Mouse (Mus musculus) embryonic stem cell, embryonic (primary cell): ENCODE data around the gene Timm23.

ENCODE experiments used
- CTCF ChIA-PET, 4 experiments: fragments of 300-600 bp in 2 of 4; fragments of 350-600 bp in 2 of 4; sonication (Branson Sonifier 250); formaldehyde crosslinking; loops; one replicate each; lab custom pipeline; 2022; ENCODE audit warnings: inconsistent platforms in 2 of 4; lab: Charles Lee
- POLR2A ChIA-PET, 4 experiments: fragments of 300-600 bp in 2 of 4; fragments of 350-600 bp in 2 of 4; sonication (Branson Sonifier 250); formaldehyde crosslinking; loops; one replicate each; lab custom pipeline; 2022; ENCODE audit warnings: antibody characterized with exemption in 4 of 4, inconsistent platforms in 1 of 4; lab: Charles Lee

Timm23 gene

GRCm38 (mm10) chr14:32154758-32155157 lies 46.9 kb downstream of the Timm23 start:
- CTCF ChIA-PET: no interaction called here

DNA sequence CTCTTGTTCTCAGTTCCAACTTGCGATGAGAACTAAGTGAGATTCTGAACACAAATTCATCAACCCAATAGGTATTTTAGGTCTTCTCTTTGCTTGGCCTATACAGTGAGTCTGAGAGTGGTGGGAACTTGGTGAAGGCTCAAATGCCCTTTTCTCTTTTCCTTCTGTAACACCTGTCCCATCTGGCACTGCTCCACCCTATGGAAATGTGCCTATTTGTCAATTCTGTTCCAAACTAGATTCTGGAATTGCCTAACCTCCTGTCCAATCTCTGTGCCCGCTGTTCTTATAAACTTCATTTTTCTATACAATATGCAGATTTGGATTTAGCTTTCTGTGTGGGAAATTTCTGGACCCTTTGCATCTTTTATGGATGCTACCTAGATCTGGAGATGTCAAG lies 48.5 kb downstream of the Timm23 start:
- ChIA-PET POLR2A (interaction anchor here in 2 of 4 experiments (0.7 to 1.7 kb wide), 2 partner anchors 11 to 12 kb away, joined by 3 to 8 read pairs; partner anchors contain the start of gene Msmb (in 1 of the 2)), CTCF (no interaction called here)

More at GRCm38 (mm10) chr14:32154758-32155157, 46.9 kb downstream of the Timm23 start:
- POLR2A ChIA-PET: interaction anchor here in 2 of 4 experiments (0.5 to 3.2 kb wide), 18 partner anchors 9 to 108 kb away, joined by 3 to 23 read pairs (median 4); partner anchors contain the start of gene Msmb (in 1 of the 2)

DNA sequence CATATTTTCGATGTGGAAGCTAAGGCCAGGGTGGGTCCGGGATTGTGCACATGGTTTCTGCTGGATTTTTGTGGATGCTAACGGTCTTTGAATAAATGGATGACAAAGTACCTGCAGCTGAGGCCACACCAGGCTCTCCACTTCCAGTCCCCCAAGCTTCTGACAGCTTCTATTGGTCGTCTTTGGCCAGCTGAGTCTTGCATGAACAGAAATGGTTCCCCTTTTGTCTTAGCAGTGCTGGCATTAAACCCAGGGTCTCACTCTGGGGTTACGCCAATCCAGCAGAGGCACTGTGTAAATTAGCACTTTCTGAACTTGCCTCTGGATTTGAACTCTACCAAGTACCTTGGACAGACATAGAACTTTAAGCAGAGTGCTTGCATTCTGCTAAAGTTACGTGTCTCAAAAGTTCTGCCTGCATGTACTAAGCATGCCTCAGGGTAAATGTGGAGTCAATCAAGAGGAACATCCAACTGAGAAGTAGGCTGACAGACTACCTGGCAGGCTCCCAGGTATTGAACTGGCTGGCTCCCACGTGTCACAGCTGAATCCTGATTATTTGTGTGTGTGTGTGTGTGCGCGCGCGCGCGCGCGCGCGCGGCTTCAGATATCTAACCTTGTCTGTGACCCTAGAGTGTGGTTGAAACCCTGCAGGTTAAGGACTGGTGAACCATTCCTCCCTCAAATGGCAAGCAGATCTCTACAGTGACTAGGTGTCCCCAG lies 49.3 kb downstream of the Timm23 start:
- POLR2A ChIA-PET: interaction anchor here in 3 of 4 experiments (0.7 to 1.7 kb wide), 6 partner anchors 11 to 32 kb away, joined by 3 to 8 read pairs (median 3); partner anchors contain the start of gene Msmb (in 1 of the 3)
- CTCF ChIA-PET: interaction anchor here in 1 of 4 experiments (0.5 kb wide), 1 partner anchor 680 kb away, joined by 5 read pairs; no protein-coding TSS in a partner anchor

DNA sequence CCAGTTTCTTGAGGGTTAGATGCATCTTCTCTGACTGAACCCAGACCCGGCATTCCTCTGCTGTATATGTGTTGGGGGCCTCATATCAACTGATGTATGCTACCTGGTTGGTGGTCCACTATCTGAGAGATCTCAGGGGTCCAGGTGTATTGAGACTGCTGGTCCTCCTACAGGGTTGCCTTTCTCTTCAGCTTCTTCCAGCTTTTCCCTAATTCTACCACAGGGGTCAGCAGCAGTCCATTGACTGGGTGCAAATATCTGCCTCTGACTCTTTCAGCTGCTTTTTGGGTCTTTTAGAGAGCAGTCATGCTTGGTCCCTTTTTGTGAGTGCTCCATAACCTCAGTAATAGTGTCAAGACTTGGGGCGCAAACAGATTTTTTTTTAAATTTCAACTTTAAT lies 50.8 kb downstream of the Timm23 start:
- CTCF ChIA-PET: interaction anchor here in 1 of 4 experiments (0.7 kb wide), 1 partner anchor 8 kb away, joined by 4 read pairs; the partner anchor contains the start of gene Ncoa4
- POLR2A ChIA-PET: interaction anchor here in 2 of 4 experiments (1.0 to 1.9 kb wide), 3 partner anchors 14 to 51 kb away, joined by 3 to 9 read pairs (median 4); partner anchors contain the start of genes Parg (in 1 of the 2) and Timm23 (in 1 of the 2)

DNA sequence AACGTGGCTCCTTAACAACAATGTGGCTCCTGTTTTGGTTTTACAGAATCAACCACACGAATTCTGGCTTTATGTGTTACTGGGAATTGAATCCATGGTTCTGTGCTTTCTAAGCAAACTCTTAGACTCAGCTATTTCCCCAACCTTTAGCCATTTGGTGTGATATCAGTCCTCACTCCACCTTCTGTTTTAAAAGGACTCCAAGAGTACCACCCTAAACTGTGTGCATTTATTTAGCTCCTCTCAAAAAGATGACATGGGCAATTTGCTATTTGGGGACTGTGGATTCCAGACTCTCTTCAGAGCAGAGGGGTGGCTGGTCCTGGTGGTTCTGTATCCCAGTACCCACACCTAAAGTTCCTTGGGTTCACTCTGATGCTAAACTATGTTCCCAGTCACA lies 55.1 kb downstream of the Timm23 start:
- ChIA-PET CTCF (interaction anchor here in 1 of 4 experiments (0.9 kb wide), 1 partner anchor 25 kb away, joined by 3 read pairs; no protein-coding TSS in a partner anchor), POLR2A (interaction anchor here in 2 of 4 experiments (1.1 to 2.9 kb wide), 11 partner anchors 8 to 61 kb away, joined by 3 to 18 read pairs (median 7); partner anchors contain the start of genes Ncoa4 (in 2 of the 2), Dph3 (in 1 of the 2) and Oxnad1 (in 1 of the 2))

DNA sequence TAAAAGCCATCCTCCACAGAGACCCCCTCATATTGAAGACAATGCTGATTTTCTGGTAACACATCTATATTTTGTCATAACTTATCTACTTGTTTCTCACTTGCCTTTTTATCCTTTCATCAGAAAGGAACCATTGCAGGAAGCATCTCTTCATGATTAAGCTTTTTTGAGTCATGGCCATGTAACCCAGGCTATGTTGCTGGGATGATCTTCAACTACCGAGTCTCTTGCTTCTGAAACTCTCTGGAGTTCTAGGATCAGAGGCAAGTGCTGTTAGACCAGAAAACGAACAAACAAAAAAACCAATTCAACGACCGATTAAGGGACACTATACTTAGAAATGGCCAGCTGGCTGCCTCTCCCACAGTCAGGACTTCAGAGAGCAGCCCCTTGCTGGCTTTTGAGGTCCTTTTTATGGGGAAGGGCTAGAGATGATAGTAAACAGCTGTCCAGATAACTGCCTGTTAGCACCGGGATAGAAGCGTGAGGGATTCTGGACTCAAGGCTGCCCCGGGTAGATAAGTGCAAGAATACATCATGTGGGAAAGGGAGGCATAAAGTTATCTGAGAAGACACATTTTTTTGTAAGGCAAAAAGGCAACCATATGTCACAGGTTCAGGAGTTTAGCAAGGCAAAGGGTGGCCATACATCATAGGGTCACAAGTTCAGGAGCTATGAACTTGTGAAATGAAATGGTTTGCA lies 55.7 kb downstream of the Timm23 start:
- POLR2A ChIA-PET: interaction anchor here (0.6 to 2.9 kb wide), 16 partner anchors 9 to 60 kb away, joined by 3 to 18 read pairs (median 4); partner anchors contain the start of genes Ncoa4 (in 3 of the 4), Dph3 (in 1 of the 4) and Oxnad1 (in 1 of the 4)
- CTCF ChIA-PET: interaction anchor here in 1 of 4 experiments (0.9 kb wide), 1 partner anchor 25 kb away, joined by 3 read pairs; no protein-coding TSS in a partner anchor

DNA sequence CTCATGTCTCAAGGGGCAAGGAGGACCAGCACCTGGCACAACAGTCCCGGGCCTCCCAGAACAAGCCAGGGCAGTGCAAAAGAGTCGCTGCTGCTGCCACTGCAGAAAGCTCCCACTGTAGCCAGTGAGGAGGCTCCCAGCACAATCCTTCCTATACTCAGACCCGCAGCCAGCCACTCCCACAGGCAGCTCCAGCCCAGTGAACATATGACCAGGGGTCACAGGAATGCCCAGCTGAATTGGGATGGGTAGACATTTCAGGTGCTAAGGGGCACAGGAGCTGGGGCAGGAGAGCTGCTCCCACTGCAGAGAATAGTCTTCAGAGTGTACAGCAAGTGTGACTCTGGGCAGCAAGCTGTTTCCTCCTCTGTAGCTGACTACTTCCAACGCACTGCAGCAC lies 56.3 kb downstream of the Timm23 start:
- ChIA-PET POLR2A (interaction anchor here (0.6 to 2.9 kb wide), 12 partner anchors 10 to 60 kb away, joined by 3 to 18 read pairs (median 6); partner anchors contain the start of genes Ncoa4 (in 3 of the 4), Dph3 (in 1 of the 4) and Oxnad1 (in 1 of the 4)), CTCF (no interaction called here)

DNA sequence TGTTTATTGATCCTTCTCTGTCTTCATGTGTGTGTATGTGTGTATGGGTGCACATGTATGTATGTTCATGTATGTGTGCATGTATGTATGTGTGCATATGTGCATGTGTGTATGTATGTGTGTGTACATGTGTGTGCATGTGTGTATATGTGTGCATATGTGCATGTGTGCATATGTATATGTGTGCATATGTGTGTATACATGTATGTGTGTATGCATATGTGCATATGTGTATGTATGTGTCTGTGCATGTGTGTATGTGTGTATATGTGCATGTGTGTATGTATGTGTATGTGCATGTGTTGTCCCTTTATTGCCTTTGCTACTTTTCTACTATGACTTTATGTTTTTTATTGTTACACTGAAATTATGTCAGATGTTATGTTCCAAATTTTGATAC lies 57.0 kb downstream of the Timm23 start:
- POLR2A ChIA-PET: interaction anchor here in 2 of 4 experiments (0.5 to 2.9 kb wide), 4 partner anchors 15 to 22 kb away, joined by 3 to 18 read pairs (median 3); partner anchors contain the start of gene Ncoa4 (in 1 of the 2)

GRCm38 (mm10) chr14:32141723-32142122 lies 60.0 kb downstream of the Timm23 start, which contains the start of gene Msmb:
Gene Msmb (plus strand): TSS chr14:32142023.
- CTCF ChIA-PET: no interaction called here
- POLR2A ChIA-PET: interaction anchor here in 3 of 4 experiments (0.5 to 2.8 kb wide), 17 partner anchors 8 to 535 kb away, joined by 3 to 9 read pairs (median 5); partner anchors contain the start of genes Ncoa4 (in 2 of the 3), Dph3 (in 1 of the 3), Oxnad1 (in 1 of the 3) and Parg (in 1 of the 3)

More for the DNA sequence above, 57.0 kb downstream of the Timm23 start:
- CTCF ChIA-PET: no interaction called here

DNA sequence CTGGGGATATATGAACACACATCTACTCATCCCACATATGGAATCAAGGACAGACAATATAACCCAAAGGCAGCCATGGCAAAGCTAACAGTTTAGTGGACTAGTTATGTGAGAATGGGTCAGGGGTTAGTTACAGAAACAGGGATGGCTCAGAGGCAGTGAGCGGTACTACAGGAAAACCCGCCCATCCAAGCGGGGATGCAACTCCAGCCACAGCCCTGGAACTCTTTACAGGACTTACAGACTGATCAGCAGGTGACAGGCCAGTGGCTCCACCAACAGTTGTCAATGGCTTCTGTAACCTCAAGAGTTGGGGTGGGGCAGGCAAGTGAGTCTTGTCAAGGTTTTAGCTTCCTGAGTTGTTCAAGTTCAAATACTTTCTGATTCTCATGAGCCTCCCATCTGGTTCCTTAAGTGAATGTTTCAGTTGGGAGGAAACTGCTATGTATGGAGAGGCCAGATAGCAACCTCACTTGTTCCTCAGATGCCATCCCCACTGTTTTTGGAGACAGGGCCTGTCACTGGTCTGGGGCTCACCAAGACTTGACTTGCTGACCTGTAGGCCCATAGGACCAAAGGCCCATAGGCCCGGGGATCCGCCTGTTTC lies 61.2 kb downstream of the Timm23 start:
- POLR2A ChIA-PET: interaction anchor here in 3 of 4 experiments (0.5 to 2.8 kb wide), 14 partner anchors 12 to 491 kb away, joined by 3 to 9 read pairs (median 4); partner anchors contain the start of genes Ncoa4 (in 2 of the 3), Dph3 (in 1 of the 3), Oxnad1 (in 1 of the 3) and Parg (in 1 of the 3)
- CTCF ChIA-PET: interaction anchor here in 2 of 4 experiments (0.7 to 1.0 kb wide), 2 partner anchors 9 to 29 kb away, joined by 3 to 6 read pairs; no protein-coding TSS in a partner anchor

DNA sequence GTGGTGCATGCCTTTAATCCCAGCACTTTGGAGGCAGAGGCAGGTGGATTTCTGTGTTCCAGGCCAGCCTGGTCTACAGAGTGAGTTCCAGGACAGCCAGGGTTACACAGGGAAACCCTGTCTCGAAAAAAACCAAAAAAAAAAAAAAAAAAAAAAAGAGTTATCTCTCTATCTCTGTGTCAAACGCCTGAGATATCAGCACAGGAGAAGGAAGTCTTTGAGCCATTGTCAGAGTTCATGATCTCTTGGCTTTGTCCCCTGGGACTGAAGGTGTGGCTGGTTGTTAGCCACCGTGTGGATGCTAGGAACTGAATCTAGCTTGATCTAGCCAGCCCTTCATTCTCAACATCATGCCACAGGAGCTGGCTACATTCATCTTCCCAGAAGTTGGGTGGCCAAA lies 65.2 kb downstream of the Timm23 start:
- CTCF ChIA-PET: interaction anchor here in 1 of 4 experiments (0.7 kb wide), 1 partner anchor 1437 kb away, joined by 3 read pairs; no protein-coding TSS in a partner anchor
- POLR2A ChIA-PET: interaction anchor here in 3 of 4 experiments (0.5 to 5.5 kb wide), 13 partner anchors 12 to 1804 kb away, joined by 3 to 54 read pairs (median 4); partner anchors contain the start of gene Ncoa4 (in 1 of the 3)

GRCm38 (mm10) chr14:32134293-32134692 lies 67.4 kb downstream of the Timm23 start:
- ChIA-PET POLR2A (interaction anchor here (0.5 to 5.5 kb wide), 46 partner anchors 8 to 1170 kb away, joined by 3 to 54 read pairs (median 4); partner anchors contain the start of genes Ncoa4 (in 4 of the 4), Dph3 (in 1 of the 4) and Oxnad1 (in 1 of the 4)), CTCF (interaction anchor here in 2 of 4 experiments (0.7 to 1.3 kb wide), 6 partner anchors 9 to 489 kb away, joined by 3 to 4 read pairs (median 3); partner anchors contain the start of gene Ncoa4 (in 1 of the 2))

GRCm38 (mm10) chr14:32131836-32132235 lies 69.9 kb downstream of the Timm23 start:
- POLR2A ChIA-PET: interaction anchor here in 2 of 4 experiments (0.8 to 1.3 kb wide), 5 partner anchors 15 to 61 kb away, joined by 3 to 4 read pairs (median 3); partner anchors contain the start of gene Ncoa4 (in 1 of the 2)
- CTCF ChIA-PET: no interaction called here
